Mouse (Mus musculus): ENCODE data around the gene Ampd1.
"Not testable (repeated sequence)": the region's sequence is repeated elsewhere in the genome, so short reads cannot be mapped to it uniquely, and the experiment has no call there.

The Ampd1 gene

GRCm38 (mm10) chr3:103102454-103103390, 28.9 kb downstream of the Ampd1 start, which contains the start of gene Dennd2c:
Dennd2c (plus strand) TSS chr3:103102604.
- peak; percentile 91 for DNase-seq (ENCODE audit: extremely low spot score, low spot score)

- no peak for DNase-seq (ENCODE audit: extremely low spot score, low spot score)
Measured at GRCm38 (mm10) chr3:103107565-103108240, 33.9 kb downstream of the Ampd1 start.

GRCm38 (mm10) chr3:103112216-103112615, 38.4 kb downstream of the Ampd1 start:
- DNase-seq (ENCODE audit: extremely low spot score, low spot score): no peak

GRCm38 (mm10) chr3:103123636-103124035, 49.8 kb downstream of the Ampd1 start:
- no peak for DNase-seq (ENCODE audit: extremely low spot score, low spot score)

GRCm38 (mm10) chr3:103126138-103126537, 52.3 kb downstream of the Ampd1 start:
- no peak for DNase-seq (ENCODE audit: extremely low spot score, low spot score)

GRCm38 (mm10) chr3:103127177-103127576, 53.4 kb downstream of the Ampd1 start:
- no peak for DNase-seq (ENCODE audit: extremely low spot score, low spot score)

- no peak for DNase-seq (ENCODE audit: extremely low spot score, low spot score)
Measured at GRCm38 (mm10) chr3:103127721-103128120, 53.9 kb downstream of the Ampd1 start.

GRCm38 (mm10) chr3:103128251-103128650, 54.4 kb downstream of the Ampd1 start:
- no peak for DNase-seq (ENCODE audit: extremely low spot score, low spot score)

GRCm38 (mm10) chr3:103129367-103130159, 55.7 kb downstream of the Ampd1 start:
- DNase-seq (ENCODE audit: extremely low spot score, low spot score): no peak

- DNase-seq (ENCODE audit: extremely low spot score, low spot score): peak; percentile 22
Measured at GRCm38 (mm10) chr3:103130236-103130751, 56.5 kb downstream of the Ampd1 start.

- no peak for DNase-seq (ENCODE audit: extremely low spot score, low spot score)
Measured at GRCm38 (mm10) chr3:103133098-103133497, 59.3 kb downstream of the Ampd1 start.

GRCm38 (mm10) chr3:103136414-103137077, 62.7 kb downstream of the Ampd1 start:
- no peak for DNase-seq (ENCODE audit: extremely low spot score, low spot score)

GRCm38 (mm10) chr3:103139047-103139446, 65.2 kb downstream of the Ampd1 start:
- DNase-seq (ENCODE audit: extremely low spot score, low spot score): no peak

GRCm38 (mm10) chr3:103140095-103140838, 66.5 kb downstream of the Ampd1 start:
- DNase-seq (ENCODE audit: extremely low spot score, low spot score): not testable (repeated sequence)

- DNase-seq (ENCODE audit: extremely low spot score, low spot score): no peak
Measured at GRCm38 (mm10) chr3:103141287-103141686, 67.5 kb downstream of the Ampd1 start.

- DNase-seq (ENCODE audit: extremely low spot score, low spot score): no peak
Measured at GRCm38 (mm10) chr3:103142366-103142765, 68.6 kb downstream of the Ampd1 start.

- DNase-seq (ENCODE audit: extremely low spot score, low spot score): no peak
Measured at GRCm38 (mm10) chr3:103145336-103145735, 71.5 kb downstream of the Ampd1 start.

- no peak for DNase-seq (ENCODE audit: extremely low spot score, low spot score)
Measured at GRCm38 (mm10) chr3:103145791-103146190, 72.0 kb downstream of the Ampd1 start.

- DNase-seq (ENCODE audit: extremely low spot score, low spot score): no peak
Measured at GRCm38 (mm10) chr3:103146330-103147166, 72.7 kb downstream of the Ampd1 start.
